Mouse (Mus musculus) retina, postnatal 1 day (tissue): ENCODE measurements around the gene Dhx58.
A peak's percentile ranks its signal among the peaks of the same experiment; 100 is the strongest.

Source experiments
- DNase-seq: peaks from one replicate; pipeline ENCODE4 v3.0.0-alpha.2; 2012

Gene Dhx58

GRCm38 (mm10) chr11:100697921-100698320 lies 6.2 kb downstream of the Dhx58 start:
- DNase-seq: no peak

GRCm38 (mm10) chr11:100694926-100695325 lies 9.1 kb downstream of the Dhx58 start:
- DNase-seq: peak; percentile 86

- DNase-seq: peak; percentile 35
Observed at GRCm38 (mm10) chr11:100693154-100693553, 10.9 kb downstream of the Dhx58 start.

- DNase-seq: peak; percentile 10
Observed at GRCm38 (mm10) chr11:100692164-100692616, 11.9 kb downstream of the Dhx58 start, which contains the start of gene Zfp385c. Zfp385c (minus strand) TSS chr11:100692455.

GRCm38 (mm10) chr11:100690389-100690788 lies 13.7 kb downstream of the Dhx58 start:
- no peak for DNase-seq

- no peak for DNase-seq
Observed at GRCm38 (mm10) chr11:100688443-100688842, 15.6 kb downstream of the Dhx58 start.

- DNase-seq: no peak
Observed at GRCm38 (mm10) chr11:100687265-100687664, 16.8 kb downstream of the Dhx58 start.

- DNase-seq: peak; percentile 30
Observed at GRCm38 (mm10) chr11:100685371-100685770, 18.7 kb downstream of the Dhx58 start.

- DNase-seq: no peak
Observed at GRCm38 (mm10) chr11:100684084-100684483, 20.0 kb downstream of the Dhx58 start.

GRCm38 (mm10) chr11:100682526-100682925 lies 21.5 kb downstream of the Dhx58 start:
- DNase-seq: no peak

- DNase-seq: no peak
Observed at GRCm38 (mm10) chr11:100681826-100682225, 22.2 kb downstream of the Dhx58 start.

- no peak for DNase-seq
Observed at GRCm38 (mm10) chr11:100677810-100678209, 26.3 kb downstream of the Dhx58 start.

GRCm38 (mm10) chr11:100673169-100673568 lies 30.9 kb downstream of the Dhx58 start:
- peak; percentile 46 for DNase-seq

GRCm38 (mm10) chr11:100671956-100672355 lies 32.1 kb downstream of the Dhx58 start:
- DNase-seq: no peak

GRCm38 (mm10) chr11:100671049-100671448 lies 33.0 kb downstream of the Dhx58 start:
- DNase-seq: no peak

GRCm38 (mm10) chr11:100659806-100660205 lies 44.3 kb downstream of the Dhx58 start:
- DNase-seq: peak; percentile 62

- peak; percentile 97 for DNase-seq
Observed at GRCm38 (mm10) chr11:100656458-100656857, 47.6 kb downstream of the Dhx58 start.

- peak; percentile 46 for DNase-seq
Observed at GRCm38 (mm10) chr11:100655589-100655988, 48.5 kb downstream of the Dhx58 start.

- no peak for DNase-seq
Observed at GRCm38 (mm10) chr11:100651748-100652147, 52.3 kb downstream of the Dhx58 start.

GRCm38 (mm10) chr11:100651205-100651604 lies 52.9 kb downstream of the Dhx58 start:
- DNase-seq: no peak

GRCm38 (mm10) chr11:100648405-100648804 lies 55.7 kb downstream of the Dhx58 start:
- DNase-seq: no peak

- DNase-seq: peak; percentile 80
Observed at GRCm38 (mm10) chr11:100646265-100646664, 57.8 kb downstream of the Dhx58 start.
